Mouse (Mus musculus) brain, embryonic 18.5 days (tissue): Measurements from ENCODE around the gene Gper1.

Source experiments
- DNase-seq: peaks from one replicate; pipeline ENCODE4 v3.0.0-alpha.2; 2012; ENCODE audit warnings: low read depth, low spot score

The Gper1 gene

DNA sequence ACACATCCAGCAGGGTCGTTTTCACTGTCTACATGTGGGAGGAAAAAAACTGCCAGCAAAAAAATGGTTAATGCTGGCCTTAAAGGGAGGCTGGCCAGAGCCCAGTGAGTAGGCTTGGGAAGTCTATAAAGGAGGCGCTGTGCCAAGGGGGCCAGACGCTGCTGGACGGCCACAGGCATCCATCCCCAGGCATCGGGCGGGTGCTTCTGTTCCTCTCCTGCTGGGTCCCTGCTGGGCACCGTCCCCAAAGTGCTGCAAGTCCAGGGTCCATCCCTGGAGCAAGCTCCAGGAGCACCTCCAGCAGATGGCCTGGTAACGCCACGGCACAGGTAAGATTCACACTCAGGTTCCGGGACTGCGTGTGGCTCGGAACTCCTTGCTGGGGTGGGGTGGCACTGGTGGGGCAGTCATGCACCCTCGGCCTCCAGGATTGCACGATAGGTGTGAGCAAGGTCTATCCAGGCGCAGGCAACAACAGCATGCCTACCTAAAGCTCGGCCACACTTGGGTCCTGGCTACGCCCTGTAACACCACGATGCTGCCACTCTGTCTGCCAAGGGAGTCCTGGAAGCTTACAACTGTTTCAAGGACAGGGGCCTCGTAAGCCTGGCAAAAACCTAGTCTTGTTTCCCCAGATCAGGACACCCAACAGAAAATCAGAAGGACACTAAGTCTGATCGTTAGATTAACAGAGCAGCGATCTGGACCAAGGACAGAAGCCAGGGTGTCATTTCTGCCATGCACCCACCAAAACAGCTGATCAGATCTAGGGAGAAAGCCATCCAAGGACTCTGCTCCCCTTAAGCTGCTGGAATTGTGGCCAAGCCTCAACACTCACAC, at the start of gene Gper1:
Gene Gper1, plus strand, starts transcription at position 126 of the 840 bp plus-strand sequence.
- no peak for DNase-seq

- no peak for DNase-seq
Measured at GRCm38 (mm10) chr5:139373889-139374444, 49.0 kb upstream of the Gper1 start.

DNA sequence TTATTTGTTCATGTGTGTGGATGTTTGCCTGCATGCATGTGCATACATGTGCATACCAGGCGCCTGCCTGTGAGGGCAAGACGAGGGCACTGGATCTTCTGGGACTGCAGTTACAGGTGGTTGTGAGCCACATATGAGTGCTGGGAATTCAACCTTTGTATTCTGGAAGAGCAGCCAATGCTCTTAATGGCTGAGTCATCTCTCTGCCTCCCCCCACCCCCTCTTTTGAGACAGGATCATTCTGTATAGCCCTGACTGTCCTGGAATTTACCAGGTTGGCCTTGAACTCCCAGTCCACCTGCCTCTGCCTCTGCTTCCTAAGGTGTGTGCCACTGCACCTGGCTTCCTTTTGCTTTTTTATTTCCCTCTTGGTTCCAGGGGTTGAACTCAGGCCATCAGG, 48.1 kb upstream of the Gper1 start:
- DNase-seq, result no peak

DNA sequence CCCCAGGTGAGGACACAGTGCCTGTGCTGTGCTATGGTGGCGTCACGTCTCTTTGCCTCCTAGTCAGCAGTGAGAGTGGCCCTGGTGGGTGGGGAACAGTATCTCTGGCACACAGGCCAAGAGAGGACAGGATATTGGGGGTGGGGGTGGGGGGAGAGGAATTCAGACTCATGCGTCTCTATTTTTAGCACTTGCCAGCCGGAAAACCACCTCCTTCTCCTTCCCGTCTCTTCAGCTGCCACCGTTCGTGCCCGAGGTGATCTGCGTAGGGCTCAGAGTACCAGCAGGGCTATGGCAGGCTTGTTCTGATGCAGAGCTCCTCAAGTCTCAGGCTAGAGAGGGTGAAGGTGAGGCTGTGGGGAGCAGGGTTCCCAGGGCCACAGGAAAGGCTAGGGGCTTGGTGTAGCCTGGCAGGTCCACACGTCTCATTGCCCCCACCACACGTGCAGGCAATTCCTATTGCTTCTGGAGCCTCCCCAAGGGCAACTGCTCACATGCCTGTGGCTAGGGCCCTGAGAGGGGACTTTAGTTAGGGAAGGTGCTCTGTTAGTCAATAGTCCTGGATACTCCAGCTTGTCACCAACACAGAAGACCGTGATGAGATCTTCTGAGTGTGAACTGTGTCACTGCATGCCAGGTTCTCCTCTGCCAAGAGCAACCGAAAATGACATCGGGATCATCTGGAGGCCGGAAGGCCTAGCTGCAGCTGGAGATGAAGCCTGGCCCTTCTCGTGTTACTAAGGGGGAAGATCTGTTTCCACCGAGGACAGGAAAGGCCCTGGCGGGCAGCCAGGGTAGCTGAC, 45.3 kb upstream of the Gper1 start, which contains the start of gene Gpr146:
Gene Gpr146, plus strand, starts transcription at position 230 of the 803 bp plus-strand sequence.
- DNase-seq, result no peak

GRCm38 (mm10) chr5:139378271-139378556, 44.7 kb upstream of the Gper1 start:
- no peak for DNase-seq

DNA sequence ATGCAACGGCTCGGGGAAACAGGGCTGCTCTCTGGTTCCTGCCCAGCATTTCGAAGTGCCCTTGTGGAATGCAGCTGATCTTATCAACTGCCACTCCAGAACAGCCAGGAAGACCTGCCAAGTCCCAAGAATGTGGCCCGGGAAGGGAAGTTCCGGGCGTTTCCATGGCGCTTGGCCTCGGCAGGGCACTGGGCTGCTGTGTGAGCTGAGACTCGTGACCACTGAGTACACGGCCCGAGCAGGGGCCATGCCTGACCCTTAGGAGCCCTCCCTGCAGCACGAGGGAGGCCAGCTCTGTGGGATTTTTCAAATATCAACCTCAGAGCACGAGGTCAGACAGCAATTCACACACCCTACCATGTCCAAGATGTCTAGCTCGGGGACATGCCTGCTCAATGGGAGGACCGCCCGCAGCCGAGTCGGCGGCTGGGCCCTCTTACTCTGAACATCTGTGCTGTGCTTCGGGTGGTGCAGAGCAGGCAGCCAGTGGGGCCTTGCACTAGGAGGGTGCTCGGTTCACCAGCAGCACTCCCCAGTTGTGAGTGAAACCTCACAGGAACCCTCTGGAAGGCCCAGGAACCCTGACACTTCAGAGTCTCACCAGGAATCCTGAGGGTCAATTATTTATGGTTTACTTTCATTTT, 43.8 kb upstream of the Gper1 start:
- DNase-seq, result no peak

DNA sequence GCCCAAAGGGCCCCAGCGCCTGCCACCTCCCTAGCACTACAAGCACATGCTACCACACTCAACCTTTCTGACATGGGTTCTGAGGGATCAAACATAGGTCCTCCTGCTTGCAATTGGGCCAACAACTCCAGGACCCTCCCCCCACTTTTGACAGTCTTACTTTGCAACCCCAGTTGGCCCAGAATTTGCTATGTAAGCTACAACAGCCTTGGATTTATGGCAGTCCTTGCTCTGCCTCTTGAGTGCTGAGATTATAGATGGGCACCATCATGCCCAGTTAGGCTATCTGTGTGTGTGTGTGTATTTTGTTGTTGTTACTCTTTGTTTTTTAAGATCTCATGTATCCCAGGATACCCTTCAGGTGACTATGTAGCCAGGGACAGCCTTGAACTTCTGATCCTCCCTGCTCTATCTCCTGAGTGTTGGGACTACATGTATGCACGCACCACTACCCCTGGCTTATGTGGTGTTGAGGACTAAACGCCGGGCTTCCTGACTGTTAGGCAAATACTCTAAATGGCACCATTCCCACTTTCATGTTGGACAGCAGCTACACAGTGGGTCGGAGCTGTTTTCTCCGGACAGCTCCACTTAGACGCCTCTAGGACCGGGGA, 43.1 kb upstream of the Gper1 start:
- DNase-seq, result no peak

GRCm38 (mm10) chr5:139380385-139381248, 42.3 kb upstream of the Gper1 start:
- DNase-seq, result no peak

DNA sequence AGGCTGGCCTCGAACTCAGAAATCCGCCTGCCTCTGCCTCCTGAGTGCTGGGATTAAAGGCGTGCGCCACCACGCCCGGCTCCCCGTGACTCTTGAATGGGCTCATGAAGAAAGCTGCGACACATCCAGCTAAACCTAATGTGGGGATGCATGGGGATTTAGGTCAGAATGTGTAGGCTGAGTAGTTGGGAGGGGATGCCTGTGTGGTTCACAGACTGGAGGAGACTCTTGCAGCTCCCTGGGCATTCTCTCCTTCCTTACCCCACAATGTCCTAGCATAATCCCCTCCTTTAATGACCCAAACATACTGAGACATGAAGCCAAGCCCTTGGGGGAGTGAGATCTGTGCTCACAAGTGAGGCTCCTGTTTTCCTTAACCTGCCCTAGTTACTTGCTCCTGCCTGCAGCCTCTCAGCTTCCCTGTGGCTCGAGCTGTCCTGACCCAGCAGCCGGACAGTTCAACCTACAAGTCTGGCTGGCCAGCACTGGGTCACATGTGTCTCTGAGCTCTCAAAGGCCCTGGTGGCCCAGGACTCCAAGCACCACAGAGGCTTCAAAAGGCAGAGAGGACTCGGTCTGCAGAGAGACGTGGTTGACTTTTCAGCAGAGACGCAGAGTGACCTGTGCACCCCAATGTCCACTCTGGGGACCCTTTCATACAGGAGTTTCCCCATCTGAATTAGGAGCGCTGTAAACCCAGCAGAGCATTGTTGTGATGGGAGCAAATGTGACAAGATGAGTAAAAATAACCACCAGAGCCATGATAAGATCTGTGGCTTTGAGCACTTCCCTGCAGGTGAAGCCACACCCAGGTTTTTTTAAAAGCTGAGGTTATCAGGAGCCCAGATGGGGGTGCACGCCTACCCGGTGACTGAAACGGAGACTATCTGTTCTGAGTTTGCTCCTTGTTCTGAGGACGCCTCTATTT, 41.1 kb upstream of the Gper1 start:
- DNase-seq, result no peak

- DNase-seq, result no peak
Measured at GRCm38 (mm10) chr5:139382760-139383159, 40.2 kb upstream of the Gper1 start.

DNA sequence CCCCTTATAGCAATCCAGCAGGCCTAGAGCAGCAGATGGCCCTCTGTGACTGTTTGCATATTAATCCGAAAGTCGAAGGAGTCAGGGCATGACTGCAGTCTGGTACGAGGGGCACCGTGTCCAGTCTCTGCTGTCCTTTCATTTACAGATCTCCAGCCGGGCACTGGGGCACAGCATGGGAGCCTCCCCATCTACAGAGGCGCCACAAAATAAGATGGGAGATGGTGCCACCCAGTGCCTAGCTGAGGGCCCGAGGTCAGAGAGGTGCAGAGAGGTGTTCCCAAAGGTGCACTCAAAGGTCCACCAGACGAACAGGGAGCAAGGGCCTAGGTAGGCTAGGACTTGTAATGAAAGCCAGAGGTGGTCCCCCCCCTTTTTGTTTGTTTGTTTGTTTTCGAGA, 39.7 kb upstream of the Gper1 start:
- no peak for DNase-seq

GRCm38 (mm10) chr5:139384531-139384930, 38.4 kb upstream of the Gper1 start:
- DNase-seq, result no peak

GRCm38 (mm10) chr5:139386047-139386446, 36.9 kb upstream of the Gper1 start:
- no peak for DNase-seq

- DNase-seq, result no peak
Measured at GRCm38 (mm10) chr5:139387329-139388194, 35.4 kb upstream of the Gper1 start.

GRCm38 (mm10) chr5:139388195-139388570, 34.8 kb upstream of the Gper1 start:
- no peak for DNase-seq

- no peak for DNase-seq
Measured at GRCm38 (mm10) chr5:139388694-139389675, 34.0 kb upstream of the Gper1 start.

- no peak for DNase-seq
Measured at GRCm38 (mm10) chr5:139389676-139390061, 33.3 kb upstream of the Gper1 start.
